Mouse (Mus musculus) embryonic facial prominence, embryonic 11.5 days (tissue): ENCODE measurements around the gene Taar4. TPM values are rescaled to one million over a fixed set of nuclear protein-coding genes. Genes with fewer than 3 reads are reported as not detected.

ENCODE experiments used
- ATAC-seq: fragments of 200-750 bp; cut with Nextera tagmentation; replicated peaks from 2 replicates; pipeline ENCODE4 v1.8.0; 2017; ENCODE audit warnings: low read depth; ENCODE audit not compliant: insufficient number of reproducible peaks, low FRiP score, low TSS enrichment
- DNase-seq: peaks from one replicate; pipeline ENCODE4 v3.0.0-alpha.2; 2015; ENCODE audit warnings: low spot score
- H3K27ac ChIP-seq: fragments of 300-500 bp; sonication (generic); replicated peaks from 2 replicates; pipeline ENCODE4 v1.5.1; 2014; ENCODE audit warnings: mild to moderate bottlenecking, low read depth, low read length, control low read depth
- H3K27me3 ChIP-seq: fragments of 300-500 bp; sonication (generic); 2 replicates; pipeline ENCODE4 v1.6.1; 2014; ENCODE audit warnings: mild to moderate bottlenecking, low read length, moderate library complexity, mixed read lengths; ENCODE audit not compliant: control insufficient read depth, insufficient read depth
- H3K36me3 ChIP-seq: fragments of 300-500 bp; sonication (generic); replicated peaks from 2 replicates; pipeline ENCODE4 v1.6.1; 2014; ENCODE audit warnings: low read depth, mild to moderate bottlenecking, low read length, moderate library complexity, mixed read lengths; ENCODE audit not compliant: control insufficient read depth, insufficient read depth
- H3K4me1 ChIP-seq: fragments of 300-500 bp; sonication (generic); 2 replicates; pipeline ENCODE4 v1.6.1; 2014; ENCODE audit warnings: low read length, mixed read lengths; ENCODE audit not compliant: control insufficient read depth, insufficient read depth
- H3K4me2 ChIP-seq: fragments of 300-500 bp; sonication (generic); 2 replicates; pipeline ENCODE4 v1.6.1; 2014; ENCODE audit warnings: low read depth, mild to moderate bottlenecking, control low read depth, low read length, moderate library complexity
- H3K4me3 ChIP-seq: fragments of 300-500 bp; sonication (generic); 2 replicates; pipeline ENCODE4 v1.5.1; 2014; ENCODE audit warnings: low read depth, low read length, control low read depth
- H3K9ac ChIP-seq: fragments of 300-500 bp; sonication (generic); replicated peaks from 2 replicates; pipeline ENCODE4 v1.6.1; 2014; ENCODE audit warnings: mild to moderate bottlenecking, control low read depth, low read length
- H3K9me3 ChIP-seq: fragments of 300-500 bp; sonication (generic); replicated peaks from 2 replicates; pipeline ENCODE4 v1.6.1; 2016; ENCODE audit warnings: mild to moderate bottlenecking, low read length, inconsistent platforms, mixed read lengths; ENCODE audit not compliant: control insufficient read depth
- WGBS: fragments of 180-500 bp; shearing (Covaris S2); extraction: QIAGEN DNeasy Blood & Tissue Kit; methylation state at CpG from one replicate; pipeline ENCODE4 v1.1.7; 2014; 5-methylcytosine and 5-hydroxymethylcytosine counted together
- polyA plus RNA-seq: library from polyadenylated mRNA; unstranded; fragments of >200 nt; fragmentation: Nextera tagmentation; extraction: Ambion mirVana; gene quantifications from 2 replicates; pipeline ENCODE4 v1.2.1, GENCODE M21; 2014

Taar4 gene
- polyA plus RNA-seq, 1 experiment from 2014 or later, result not detected

GRCm38 (mm10) chr10:23949508-23950005 lies 10.7 kb upstream of the Taar4 start, which contains the start of gene Taar3:
Taar3 (plus strand) TSS chr10:23949558.
- Histone ChIP-seq H3K4me1 (no peaks in the 10 kb centered on the region), H3K4me3 (no peak within 1 kb of the TSS), H3K27me3 (no peaks in the 10 kb centered on the region), H3K9me3 (no peaks in the 10 kb centered on the region), H3K27ac (no peak within 1 kb of the TSS), H3K9ac (no peak within 1 kb of the TSS), H3K4me2 (no peak within 1 kb of the TSS), H3K36me3 (no peaks in the 10 kb centered on the region)
- DNase-seq (no peak), ATAC-seq (no peak)
- WGBS, result 85% methylated on average over 16 of the region's 16 CpGs

DNA sequence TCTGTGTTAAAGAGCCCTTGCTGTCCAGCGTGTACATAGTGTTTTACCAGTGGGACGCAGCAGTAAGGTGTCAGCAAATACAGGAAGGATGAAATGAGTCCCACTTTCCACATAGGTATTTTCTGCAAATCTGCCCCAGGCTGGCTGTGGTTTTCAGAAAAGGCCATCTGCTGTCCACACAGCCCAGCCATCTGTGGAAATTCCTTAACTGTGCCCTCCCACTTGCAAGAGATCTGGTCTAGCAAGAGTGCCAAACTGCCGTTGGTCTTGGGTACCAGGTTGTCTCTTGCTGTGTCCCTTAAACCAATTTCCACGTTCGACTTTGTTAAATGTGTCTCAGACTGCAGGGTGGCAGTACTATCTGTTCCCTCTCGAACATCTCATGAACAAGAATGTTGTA lies 8.6 kb upstream of the Taar4 start:
- H3K4me1 ChIP-seq, result no peaks in the 10 kb centered on the region
- no peaks in the 10 kb centered on the region for H3K36me3 ChIP-seq
- 79% methylated on average over 6 of the region's 6 CpGs for WGBS
- H3K27ac ChIP-seq, result no peak overlapping the region
- no peaks in the 10 kb centered on the region for H3K27me3 ChIP-seq
- no peak for ATAC-seq
- no peak overlapping the region for H3K9ac ChIP-seq
- no peak for DNase-seq
- no peak overlapping the region for H3K4me2 ChIP-seq
- no peaks in the 10 kb centered on the region for H3K9me3 ChIP-seq
- H3K4me3 ChIP-seq, result no peak overlapping the region

- ATAC-seq, result no peak
- Histone ChIP-seq H3K9ac (no peak overlapping the region), H3K27ac (no peak overlapping the region), H3K4me2 (no peak overlapping the region), H3K36me3 (no peaks in the 10 kb centered on the region), H3K27me3 (no peaks in the 10 kb centered on the region), H3K4me3 (no peak overlapping the region), H3K9me3 (no peaks in the 10 kb centered on the region), H3K4me1 (no peaks in the 10 kb centered on the region)
- no peak for DNase-seq
- 65% methylated on average over 3 of the region's 3 CpGs for WGBS
Measured at GRCm38 (mm10) chr10:23959071-23959470, 1.2 kb upstream of the Taar4 start.

GRCm38 (mm10) chr10:23963444-23963843 lies 3.1 kb downstream of the Taar4 start:
- Histone ChIP-seq H3K9ac (no peak overlapping the region), H3K27ac (no peak overlapping the region), H3K9me3 (no peaks in the 10 kb centered on the region), H3K4me1 (no peaks in the 10 kb centered on the region), H3K27me3 (no peaks in the 10 kb centered on the region), H3K36me3 (no peaks in the 10 kb centered on the region), H3K4me2 (no peak overlapping the region), H3K4me3 (no peak overlapping the region)
- no peak for ATAC-seq
- WGBS, result 78% methylated on average over 3 of the region's 3 CpGs
- no peak for DNase-seq

GRCm38 (mm10) chr10:23964921-23965610 lies 4.8 kb downstream of the Taar4 start:
- Histone ChIP-seq H3K4me2 (no peak overlapping the region), H3K27ac (no peak overlapping the region), H3K36me3 (no peaks in the 10 kb centered on the region), H3K27me3 (no peaks in the 10 kb centered on the region), H3K9ac (no peak overlapping the region), H3K4me1 (no peaks in the 10 kb centered on the region), H3K4me3 (no peak overlapping the region), H3K9me3 (no peaks in the 10 kb centered on the region)
- WGBS, result 91% methylated on average over 6 of the region's 6 CpGs
- ATAC-seq (no peak), DNase-seq (no peak)

DNA sequence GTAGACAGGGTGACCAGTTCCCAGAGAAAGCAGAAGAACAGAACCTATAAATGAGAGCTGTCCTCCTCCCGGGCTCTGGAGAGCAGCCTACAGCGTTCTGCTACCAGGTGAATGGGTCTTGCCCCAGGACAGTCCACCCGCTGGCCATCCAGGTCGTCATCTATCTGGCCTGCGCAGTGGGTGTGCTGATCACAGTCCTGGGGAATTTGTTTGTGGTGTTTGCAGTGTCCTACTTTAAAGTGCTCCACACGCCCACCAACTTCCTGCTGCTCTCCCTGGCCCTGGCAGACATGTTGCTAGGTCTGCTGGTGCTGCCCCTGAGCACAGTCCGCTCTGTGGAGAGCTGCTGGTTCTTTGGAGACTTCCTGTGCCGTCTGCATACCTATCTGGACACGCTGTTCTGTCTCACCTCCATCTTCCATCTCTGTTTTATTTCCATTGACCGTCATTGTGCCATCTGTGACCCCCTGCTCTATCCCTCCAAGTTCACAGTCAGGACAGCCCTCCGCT lies 10.4 kb downstream of the Taar4 start, which contains the start of gene Taar5:
Taar5 (plus strand) TSS at position 51 of the 510 bp plus-strand sequence.
- Histone ChIP-seq H3K36me3 (no peaks in the 10 kb centered on the region), H3K9me3 (no peaks in the 10 kb centered on the region), H3K9ac (no peak within 1 kb of the TSS), H3K4me3 (no peak within 1 kb of the TSS), H3K27me3 (no peaks in the 10 kb centered on the region), H3K27ac (no peak within 1 kb of the TSS), H3K4me2 (no peak within 1 kb of the TSS), H3K4me1 (no peaks in the 10 kb centered on the region)
- DNase-seq (no peak), ATAC-seq (no peak)
- WGBS, result 89% methylated on average over 11 of the region's 11 CpGs

GRCm38 (mm10) chr10:23971256-23971655 lies 11.0 kb downstream of the Taar4 start:
- Histone ChIP-seq H3K4me2 (no peak overlapping the region), H3K27ac (no peak overlapping the region), H3K36me3 (no peaks in the 10 kb centered on the region), H3K4me1 (no peaks in the 10 kb centered on the region), H3K9ac (no peak overlapping the region), H3K9me3 (no peaks in the 10 kb centered on the region), H3K4me3 (no peak overlapping the region), H3K27me3 (no peaks in the 10 kb centered on the region)
- WGBS, result 86% methylated on average over 5 of the region's 5 CpGs
- DNase-seq (no peak), ATAC-seq (no peak)

DNA sequence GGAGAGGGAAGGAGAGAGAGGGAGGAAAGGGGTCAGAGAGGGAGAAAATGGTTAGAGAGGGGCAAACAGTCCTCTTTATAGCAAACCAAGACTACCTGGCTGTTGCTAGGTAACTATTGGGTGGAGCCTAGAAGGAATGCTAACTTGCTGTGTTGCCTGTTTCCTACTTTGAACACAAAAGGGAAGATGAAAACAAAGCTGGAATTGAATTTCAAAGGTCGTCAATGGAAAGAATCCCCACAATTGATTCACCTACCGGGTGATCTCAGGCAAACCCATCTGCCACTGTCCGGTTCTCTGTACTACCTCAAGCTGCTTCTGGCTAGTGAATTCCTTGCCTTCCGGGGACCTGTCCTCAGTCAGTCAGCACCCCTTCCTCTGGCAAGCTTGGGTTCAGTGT lies 17.7 kb downstream of the Taar4 start:
- H3K4me3 ChIP-seq, result no peak overlapping the region
- no peak overlapping the region for H3K27ac ChIP-seq
- no peak overlapping the region for H3K9ac ChIP-seq
- no peaks in the 10 kb centered on the region for H3K36me3 ChIP-seq
- no peaks in the 10 kb centered on the region for H3K9me3 ChIP-seq
- H3K4me1 ChIP-seq, result no peaks in the 10 kb centered on the region
- 48% methylated on average over 4 of the region's 4 CpGs for WGBS
- DNase-seq, result no peak
- no peak overlapping the region for H3K4me2 ChIP-seq
- no peaks in the 10 kb centered on the region for H3K27me3 ChIP-seq
- ATAC-seq, result no peak
